Mouse (Mus musculus): ENCODE measurements at regions not wholly inside any gene's neighbourhood (a gene's known extent, or its start where the extent isn't known, plus 50 kb on each side); places are given as distances from the start of the nearest gene placed in this dataset.

- peak; percentile 0 for DNase-seq (ENCODE audit: low read depth)
These were observed 955.0 kb upstream of the Pcdh10 start for GRCm38 (mm10) chr3:44423166-44423565.

GRCm38 (mm10) chr3:44468078-44468477 is 910.1 kb upstream of the Pcdh10 start:
- no peak for DNase-seq (ENCODE audit: low read depth)
